Mouse (Mus musculus) ES-Bruce4 (cell line): ENCODE data around the gene Nova1.

Source experiments
- CTCF ChIP-seq: IDR thresholded peaks from one replicate; pipeline ENCODE4 v1.8.1; 2011; ENCODE audit warnings: low read depth, low read length
- EP300 ChIP-seq: IDR thresholded peaks from 2 replicates; pipeline ENCODE4 v1.6.1; 2011; ENCODE audit warnings: low read depth, low read length; ENCODE audit not compliant: insufficient read depth
- POLR2A ChIP-seq: IDR thresholded peaks from one replicate; pipeline ENCODE4 v1.8.1; 2011; ENCODE audit warnings: low read length; ENCODE audit not compliant: insufficient read depth

DNA sequence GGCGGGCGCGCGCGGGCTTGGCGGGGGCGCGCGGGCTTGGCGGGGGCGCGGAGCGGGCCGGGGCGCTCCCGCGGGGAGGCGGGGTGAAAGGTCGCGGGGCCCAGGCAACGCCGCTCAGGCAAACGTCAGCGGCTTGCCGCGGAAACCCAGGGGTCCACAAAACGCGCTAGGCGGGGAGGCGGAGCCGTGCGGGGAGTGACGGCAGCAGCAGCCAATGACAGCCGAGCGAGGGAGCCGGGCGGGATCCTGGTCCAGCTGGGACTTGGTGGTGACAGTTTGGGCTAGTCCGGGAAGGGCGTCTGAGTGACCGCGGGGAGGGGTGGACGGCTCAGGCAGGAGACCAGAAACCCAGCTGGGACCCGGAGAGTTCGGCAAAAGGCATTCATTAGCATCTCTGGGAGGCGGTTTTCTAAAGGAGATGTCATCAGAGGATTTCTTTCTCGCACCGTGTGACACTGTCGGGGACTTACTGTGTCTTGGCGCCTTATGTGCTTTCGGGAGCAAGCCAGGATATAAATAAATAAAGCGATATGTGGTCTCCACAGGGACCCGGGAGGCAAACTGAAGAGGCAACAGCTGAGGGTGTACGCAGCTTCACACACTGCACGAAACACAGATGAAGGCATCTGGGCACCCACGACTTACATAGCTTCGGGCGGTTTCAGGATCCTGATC, 756 bp upstream of the Nova1 start:
- TF ChIP-seq POLR2A (no peak), CTCF (no peak), EP300 (no peak)
